Mouse (Mus musculus): ENCODE data around the gene Acsm4.

DNA sequence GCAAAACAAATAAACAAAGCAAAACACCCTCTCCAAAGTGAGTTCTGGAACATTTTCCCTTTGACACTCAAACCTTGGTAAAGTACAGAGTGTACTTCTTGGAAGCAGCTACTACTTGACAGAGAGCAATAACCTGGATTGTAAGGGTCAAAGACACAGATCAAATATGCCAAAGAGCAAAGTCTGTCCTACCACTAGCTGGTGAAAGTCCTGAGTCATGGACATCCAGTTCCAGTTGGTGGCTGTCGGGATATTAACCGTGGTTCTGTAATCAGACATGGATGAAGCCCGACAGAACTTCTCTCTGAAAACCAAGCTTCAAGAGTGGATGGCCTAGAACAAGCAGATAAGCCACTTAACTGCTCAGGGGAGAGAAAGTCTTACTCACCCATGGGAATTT lies 21.9 kb upstream of the Acsm4 start:
- no peak for TF ChIP-seq POLR2A (IDR thresholded peaks at IDR 0.05; ENCODE audit: control insufficient read depth, low read depth, low read length)
- TF ChIP-seq CTCF (IDR thresholded peaks at IDR 0.05; ENCODE audit: control insufficient read depth, insufficient read depth, insufficient replicate concordance, low read depth, low read length): no peak
